Mouse (Mus musculus) adrenal gland, postnatal 36 days (tissue): Measurements from ENCODE around the gene Eif2b1. TPM values are rescaled to one million over a fixed set of nuclear protein-coding genes. Genes with fewer than 3 reads are reported as not detected.
"Not testable (repeated sequence)": the region's sequence is repeated elsewhere in the genome, so short reads cannot be mapped to it uniquely, and the experiment has no call there.

ENCODE experiments used
- DNase-seq, 2 experiments: peaks; one replicate each; pipeline ENCODE4 v3.0.0; 2021; ENCODE audit warnings: mixed read lengths in 1 of 2
- total RNA-seq, 2 experiments: library from RNA; stranded (reverse); gene quantifications; 2 replicates each; pipeline ENCODE4 v1.2.3; 2021

The Eif2b1 gene
- total RNA-seq, 2 experiments from 2014 or later, result 43.6 to 55.3 TPM

GRCm38 (mm10) chr5:124551349-124552093, 27.4 kb downstream of the Eif2b1 start:
- not testable (repeated sequence) for DNase-seq

- DNase-seq, result not testable (repeated sequence)
These were observed 28.2 kb downstream of the Eif2b1 start for GRCm38 (mm10) chr5:124550737-124551136.

GRCm38 (mm10) chr5:124541602-124541973, 37.3 kb downstream of the Eif2b1 start:
- no peak for DNase-seq

- peak; percentile 79 to 87 for DNase-seq
These were observed 37.9 kb downstream of the Eif2b1 start for GRCm38 (mm10) chr5:124540905-124541601.

GRCm38 (mm10) chr5:124540383-124540786, 38.5 kb downstream of the Eif2b1 start, which contains the start of gene Tmed2:
TSS of gene Tmed2 (plus strand) at chr5:124540695.
- DNase-seq, result peak; percentile 95 to 96

- DNase-seq, result no peak
These were observed 39.0 kb downstream of the Eif2b1 start for GRCm38 (mm10) chr5:124539905-124540304.

- peak; percentile 60 to 74 for DNase-seq
These were observed 39.8 kb downstream of the Eif2b1 start for GRCm38 (mm10) chr5:124538813-124539792.

GRCm38 (mm10) chr5:124536776-124537175, 42.2 kb downstream of the Eif2b1 start:
- peak; percentile 67 to 70 for DNase-seq

GRCm38 (mm10) chr5:124535016-124535415, 43.9 kb downstream of the Eif2b1 start:
- DNase-seq, result no peak

GRCm38 (mm10) chr5:124532451-124532850, 46.5 kb downstream of the Eif2b1 start:
- no peak for DNase-seq

- DNase-seq, result no peak
These were observed 47.4 kb downstream of the Eif2b1 start for GRCm38 (mm10) chr5:124531583-124531930.

- peak; percentile 89 to 94 for DNase-seq
These were observed 48.0 kb downstream of the Eif2b1 start, which contains the start of gene Rilpl1 for GRCm38 (mm10) chr5:124530655-124531582. TSS of gene Rilpl1 (minus strand) at chr5:124531391.

- no peak for DNase-seq
These were observed 49.2 kb downstream of the Eif2b1 start for GRCm38 (mm10) chr5:124529697-124530096.

GRCm38 (mm10) chr5:124529191-124529651, 49.7 kb downstream of the Eif2b1 start:
- peak; percentile 23 to 55 for DNase-seq

GRCm38 (mm10) chr5:124528791-124529190, 50.1 kb downstream of the Eif2b1 start:
- no peak for DNase-seq

- no peak for DNase-seq
These were observed 50.6 kb downstream of the Eif2b1 start for GRCm38 (mm10) chr5:124528351-124528750.

GRCm38 (mm10) chr5:124524943-124525342, 54.0 kb downstream of the Eif2b1 start:
- DNase-seq, result no peak

- no peak for DNase-seq
These were observed 55.9 kb downstream of the Eif2b1 start for GRCm38 (mm10) chr5:124523032-124523431.

GRCm38 (mm10) chr5:124521588-124521987, 57.3 kb downstream of the Eif2b1 start:
- DNase-seq, result no peak
